Mouse (Mus musculus): ENCODE results near the gene Zbtb37. TPM values are rescaled to one million over a fixed set of nuclear protein-coding genes. Genes with fewer than 3 reads are reported as not detected.

Gene Zbtb37
- polyA plus RNA-seq (2014; fragmentation: Illumina TruSeq; extraction: RNeasy Lipid Tissue Mini Kit (QIAGEN cat#74804); ENCODE audit: low read depth, low replicate concordance), result 10.7 TPM

DNA sequence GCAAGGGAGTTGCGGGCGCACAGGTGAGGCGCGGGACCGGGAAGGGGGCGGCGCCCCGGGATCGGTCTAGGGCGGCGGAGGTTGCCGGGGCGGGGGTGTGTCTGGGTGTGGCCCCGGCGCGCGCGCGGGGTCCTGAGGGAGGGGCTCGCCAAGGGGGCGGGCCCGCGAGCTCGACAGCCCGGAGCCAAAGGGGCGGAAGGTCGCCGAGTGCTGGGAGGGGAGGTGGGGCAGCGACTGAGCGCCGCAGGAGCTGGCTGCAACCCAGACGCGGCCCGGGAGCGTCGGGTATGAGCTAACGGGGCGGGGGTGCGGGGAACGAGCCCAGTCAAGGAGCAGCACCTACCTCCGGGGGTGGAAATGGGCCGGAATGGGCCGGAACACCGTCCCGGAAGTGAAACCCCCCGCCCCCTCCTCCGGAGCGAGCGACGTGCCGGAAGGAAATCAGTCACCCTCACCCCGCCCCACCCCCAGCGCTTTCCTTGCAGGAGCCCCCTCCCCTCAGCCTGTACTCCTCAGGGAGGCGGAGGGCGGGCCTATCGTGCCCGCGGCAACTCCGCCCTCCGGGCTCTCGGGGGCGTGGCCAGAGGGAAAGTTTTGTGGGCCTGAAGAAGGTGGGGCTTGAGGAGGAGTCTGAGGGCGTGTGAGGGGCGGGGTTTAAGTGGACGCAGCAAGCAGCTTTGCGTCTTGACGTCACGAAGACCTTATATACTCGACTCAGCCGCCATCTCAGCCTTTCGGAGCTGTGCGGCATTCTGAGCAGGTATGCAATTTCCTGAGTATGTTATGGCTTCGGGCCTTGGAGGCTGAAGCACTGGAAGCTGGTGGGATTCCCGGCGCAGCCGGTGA is at the start of gene Zbtb37:
Zbtb37 (minus strand) TSS at position 415 of the 846 bp plus-strand sequence.

DNA sequence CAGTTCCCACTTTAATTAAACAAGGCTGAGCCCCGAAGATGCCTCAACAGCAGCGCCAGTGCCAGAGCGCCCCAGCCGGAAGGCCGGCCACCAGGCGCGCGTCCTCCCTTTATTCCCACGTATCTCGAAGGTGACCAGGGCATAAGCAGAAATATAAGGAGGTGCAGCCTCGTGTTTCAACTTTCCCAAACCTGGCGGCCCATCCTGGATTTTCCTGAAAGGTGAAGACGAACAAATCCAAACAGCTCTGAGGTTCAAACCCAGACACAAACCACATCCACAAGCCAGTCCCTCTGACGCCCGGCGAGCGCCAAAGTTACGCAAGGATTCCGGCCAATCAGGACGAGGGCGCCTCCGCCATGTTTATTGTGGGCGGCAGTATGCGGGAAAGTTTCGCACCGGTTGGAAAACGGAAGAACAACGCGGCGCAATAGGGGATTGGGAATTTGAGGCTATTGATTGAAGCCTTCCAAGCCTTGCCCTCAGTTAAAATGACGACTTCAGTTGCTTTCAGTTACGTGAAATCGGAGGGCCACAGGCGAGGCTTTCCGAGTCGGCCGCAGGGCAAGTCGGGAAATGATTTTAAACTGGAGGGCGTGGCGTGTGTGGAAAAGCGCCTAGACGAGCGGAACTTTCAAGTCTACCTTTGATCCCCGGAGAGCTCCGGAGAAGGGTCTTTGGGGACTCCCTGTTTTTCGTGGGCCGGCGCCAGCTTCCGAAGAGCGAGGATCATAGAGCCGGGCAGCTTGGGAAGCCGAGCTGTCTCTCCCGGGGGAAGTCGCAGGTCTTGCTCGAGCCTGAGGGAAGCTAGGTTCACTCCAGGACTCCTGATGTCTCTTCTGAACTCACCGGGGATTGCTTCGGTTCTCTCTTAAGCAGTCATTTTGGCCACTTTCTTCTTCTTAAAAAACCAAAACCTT is 36.0 kb upstream of the Zbtb37 start, which contains the start of the genes Dars2 and Cenpl:
Dars2 (minus strand) TSS at position 307 of the 920 bp plus-strand sequence.
Cenpl (plus strand) TSS at position 362 of the 920 bp plus-strand sequence.

DNA sequence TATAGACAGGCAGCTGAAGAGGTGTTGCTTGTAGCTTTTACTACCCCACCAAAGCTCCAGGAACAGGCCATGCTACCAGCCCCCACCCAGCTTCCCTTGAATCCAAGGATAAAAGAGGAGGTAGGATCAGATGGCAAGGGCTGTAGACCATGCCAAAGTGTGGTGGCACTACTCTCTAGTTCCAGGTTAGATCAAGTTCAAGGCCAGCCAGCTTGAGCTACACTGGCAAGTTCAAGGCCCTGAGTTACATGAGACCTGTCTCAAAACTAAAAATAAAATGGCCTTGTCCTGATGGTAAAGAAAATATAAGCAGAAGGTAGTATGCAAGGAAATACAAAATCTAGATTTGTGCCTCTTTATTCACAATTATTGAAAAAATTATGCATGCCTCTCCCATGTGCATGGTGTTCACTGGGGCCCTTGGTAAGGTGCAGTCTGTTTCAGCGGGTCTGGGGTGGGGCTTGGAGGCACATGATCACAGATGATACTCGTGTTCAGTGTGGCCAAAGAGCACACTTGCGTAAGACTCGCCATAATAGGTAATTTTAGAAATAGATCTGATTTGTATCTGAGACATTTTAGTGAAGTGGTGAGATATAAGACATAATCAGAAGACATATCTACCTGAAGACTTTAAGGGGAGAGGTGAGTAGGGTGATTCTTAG is 56.4 kb downstream of the Zbtb37 start, which contains the start of gene Serpinc1:
Serpinc1 (plus strand) TSS at position 515 of the 665 bp plus-strand sequence.

Other genes with a start within 250 kb of the Zbtb37 start
- gene Rabgap1l, start 241.6 kb downstream of the Zbtb37 start, polyA plus RNA-seq (2014; fragmentation: Illumina TruSeq; extraction: RNeasy Lipid Tissue Mini Kit (QIAGEN cat#74804); ENCODE audit: low read depth, low replicate concordance), result 71.0 TPM
- gene Rc3h1, start 128.4 kb downstream of the Zbtb37 start, polyA plus RNA-seq (2014; fragmentation: Illumina TruSeq; extraction: RNeasy Lipid Tissue Mini Kit (QIAGEN cat#74804); ENCODE audit: low read depth, low replicate concordance), result 42.9 TPM
- 0.41 TPM for gene Serpinc1, start 56.3 kb downstream of the Zbtb37 start, polyA plus RNA-seq (2014; fragmentation: Illumina TruSeq; extraction: RNeasy Lipid Tissue Mini Kit (QIAGEN cat#74804); ENCODE audit: low read depth, low replicate concordance)
- gene Dars2, start 35.8 kb upstream of the Zbtb37 start, polyA plus RNA-seq (2014; fragmentation: Illumina TruSeq; extraction: RNeasy Lipid Tissue Mini Kit (QIAGEN cat#74804); ENCODE audit: low read depth, low replicate concordance), result 21.4 TPM
- gene Cenpl, start 35.9 kb upstream of the Zbtb37 start, polyA plus RNA-seq (2014; fragmentation: Illumina TruSeq; extraction: RNeasy Lipid Tissue Mini Kit (QIAGEN cat#74804); ENCODE audit: low read depth, low replicate concordance), result 6.1 TPM
- 40.8 TPM for gene Klhl20, start 96.7 kb upstream of the Zbtb37 start, polyA plus RNA-seq (2014; fragmentation: Illumina TruSeq; extraction: RNeasy Lipid Tissue Mini Kit (QIAGEN cat#74804); ENCODE audit: low read depth, low replicate concordance)
- 7.1 TPM for gene Ankrd45, start 107.8 kb upstream of the Zbtb37 start, polyA plus RNA-seq (2014; fragmentation: Illumina TruSeq; extraction: RNeasy Lipid Tissue Mini Kit (QIAGEN cat#74804); ENCODE audit: low read depth, low replicate concordance)
- gene Tex50, start 124.5 kb upstream of the Zbtb37 start, polyA plus RNA-seq (2014; fragmentation: Illumina TruSeq; extraction: RNeasy Lipid Tissue Mini Kit (QIAGEN cat#74804); ENCODE audit: low read depth, low replicate concordance), result not detected
- gene Prdx6, start 216.4 kb upstream of the Zbtb37 start, polyA plus RNA-seq (2014; fragmentation: Illumina TruSeq; extraction: RNeasy Lipid Tissue Mini Kit (QIAGEN cat#74804); ENCODE audit: low read depth, low replicate concordance), result 396 TPM

Measured in adrenal gland, adult 10 weeks (tissue).